Mouse (Mus musculus) ES-E14 (cell line): Measurements from ENCODE around the gene Krt73. TPM values are rescaled to one million over a fixed set of nuclear protein-coding genes. Genes with fewer than 3 reads are reported as not detected.

ENCODE experiments used
- DNase-seq: peaks from one replicate; pipeline ENCODE4 v3.0.0-alpha.2; 2013; ENCODE audit warnings: low read depth, low spot score
- H3K27ac ChIP-seq: 2 replicates; pipeline ENCODE4 v1.5.1; 2012; ENCODE audit warnings: low read depth, mild to moderate bottlenecking, low read length, moderate library complexity, mixed read lengths; ENCODE audit not compliant: poor library complexity, insufficient read depth, severe bottlenecking
- H3K36me3 ChIP-seq: 2 replicates; pipeline ENCODE4 v1.6.1; 2012; ENCODE audit warnings: mild to moderate bottlenecking, low read length, moderate library complexity, mixed read lengths; ENCODE audit not compliant: control insufficient read depth, poor library complexity, insufficient read depth, severe bottlenecking
- H3K4me1 ChIP-seq, 2 experiments: fragments of 150-350 bp in 1 of 2; sonication (generic) in 1 of 2; 2 replicates each; pipeline ENCODE4 v1.6.1; 2012; ENCODE audit warnings: low read length in 2 of 2, mild to moderate bottlenecking in 1 of 2, mixed read lengths in 1 of 2; ENCODE audit not compliant: control insufficient read depth in 2 of 2, insufficient read depth in 2 of 2, poor library complexity in 1 of 2
- H3K4me3 ChIP-seq, 2 experiments: fragments of 150-350 bp in 1 of 2; sonication (generic) in 1 of 2; 2 replicates each; pipeline ENCODE4 v1.5.1; 2012; ENCODE audit warnings: low read length in 2 of 2, low read depth in 1 of 2, mild to moderate bottlenecking in 1 of 2, mixed read lengths in 1 of 2; ENCODE audit not compliant: insufficient read depth in 1 of 2, poor library complexity in 1 of 2, severe bottlenecking in 1 of 2
- H3K9ac ChIP-seq: 2 replicates; pipeline ENCODE4 v1.6.1; 2012; ENCODE audit warnings: low read depth, mild to moderate bottlenecking, low read length, mixed read lengths; ENCODE audit not compliant: poor library complexity, insufficient read depth, severe bottlenecking
- H3K9me3 ChIP-seq: fragments of 150-350 bp; sonication (generic); 2 replicates; pipeline ENCODE4 v1.6.1; 2012; ENCODE audit warnings: low read depth, mild to moderate bottlenecking, low read length; ENCODE audit not compliant: control insufficient read depth, insufficient read depth
- CHD2 ChIP-seq: IDR thresholded peaks from 2 replicates; pipeline ENCODE4 v1.6.1; 2014; ENCODE audit warnings: mild to moderate bottlenecking, low read depth, low read length, inconsistent platforms
- HCFC1 ChIP-seq: IDR thresholded peaks from 2 replicates; pipeline ENCODE4 v1.6.1; 2012; ENCODE audit warnings: low read length, inconsistent platforms, borderline replicate concordance; ENCODE audit not compliant: insufficient read depth
- MAFK ChIP-seq: IDR thresholded peaks from 2 replicates; pipeline ENCODE4 v1.6.1; 2014; ENCODE audit warnings: mild to moderate bottlenecking, low read depth, low read length, inconsistent platforms; ENCODE audit not compliant: insufficient read depth
- ZC3H11A ChIP-seq: IDR thresholded peaks from 2 replicates; pipeline ENCODE4 v1.6.1; 2012; ENCODE audit warnings: low read depth, mild to moderate bottlenecking, inconsistent platforms, low read length, borderline replicate concordance
- ZNF384 ChIP-seq: IDR thresholded peaks from 2 replicates; pipeline ENCODE4 v1.6.1; 2012; ENCODE audit warnings: low read depth, low read length, inconsistent platforms
- in situ Hi-C, 2 experiments: fragments of 600-800 bp; cut with MboI; formaldehyde crosslinking; loops; one replicate each; pipeline ENCODE4 v1.15.1; 2025; ENCODE audit warnings: low sequenced_read_pairs in 2 of 2, inconsistent platforms in 1 of 2; ENCODE audit not compliant: unreplicated experiment in 2 of 2
- total RNA-seq: library from RNA; depleted of rRNA; stranded (reverse); fragments of 300-350 nt; gene quantifications from 2 replicates; pipeline ENCODE4 v1.2.3, GENCODE M21; 2012; rRNA removed

Gene Krt73
- not detected in 2 replicates for total RNA-seq

DNA sequence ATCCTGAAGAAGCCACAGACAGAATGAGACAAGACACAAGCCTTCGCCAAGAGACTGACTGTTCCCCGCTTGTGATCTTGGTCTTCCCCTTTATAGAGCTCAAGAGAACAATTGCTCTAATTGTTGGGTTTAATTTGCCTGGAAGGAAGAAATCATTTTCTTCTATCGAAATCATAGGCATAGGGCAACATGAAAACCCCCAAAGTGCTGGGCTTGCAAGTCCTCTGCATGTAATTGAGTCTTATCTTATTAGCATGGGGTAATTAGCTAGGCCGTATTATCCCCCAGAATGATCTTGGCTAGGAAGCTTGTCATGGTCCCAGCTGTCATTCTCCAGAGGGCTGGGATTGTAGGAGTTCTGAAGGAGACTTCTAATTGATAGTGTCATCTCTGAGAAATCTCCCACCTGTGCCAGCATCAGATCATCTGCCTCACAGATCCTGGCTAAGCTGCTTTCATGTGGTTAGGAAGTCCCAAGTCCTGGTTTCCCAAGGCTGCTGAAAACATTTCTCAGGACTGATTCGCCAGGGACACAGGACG is at the start of gene Krt73:
Gene Krt73 (minus strand): TSS at position 51 of the 540 bp plus-strand sequence.
- no peak for DNase-seq
- Histone ChIP-seq H3K4me3 (no peak within 1 kb of the TSS), H3K9ac (no peak within 1 kb of the TSS), H3K27ac (no peak within 1 kb of the TSS), H3K36me3 (no peaks in the 10 kb centered on the region), H3K4me1 (no peaks in the 10 kb centered on the region), H3K9me3 (no peaks in the 10 kb centered on the region)
- in situ Hi-C loops, result no loop called here
- TF ChIP-seq CHD2 (no peak), ZC3H11A (no peak), ZNF384 (no peak), MAFK (no peak), HCFC1 (no peak)

GRCm38 (mm10) chr15:101850694-101851093 is 48.5 kb upstream of the Krt73 start, which contains the start of gene Krt1:
Gene Krt1, minus strand, starts transcription at chr15:101850794.
- H3K4me3 ChIP-seq, result no peak within 1 kb of the TSS
- no peaks in the 10 kb centered on the region for H3K9me3 ChIP-seq
- in situ Hi-C loops, result no loop called here
- H3K4me1 ChIP-seq, result peaks cover 0 to 7% of the 10 kb centered on the region in 2 experiments; a peak in 1 of 4 replicates
- H3K9ac ChIP-seq, result no peak within 1 kb of the TSS
- TF ChIP-seq MAFK (no peak), CHD2 (no peak), ZC3H11A (no peak), HCFC1 (no peak), ZNF384 (no peak)
- H3K36me3 ChIP-seq, result no peaks in the 10 kb centered on the region
- no peak for DNase-seq
- H3K27ac ChIP-seq, result no peak within 1 kb of the TSS

GRCm38 (mm10) chr15:101845971-101846403 is 43.8 kb upstream of the Krt73 start:
- Histone ChIP-seq H3K4me1 (peaks cover 0 to 1% of the 10 kb centered on the region in 2 experiments; a peak in 1 of 4 replicates), H3K9me3 (no peaks in the 10 kb centered on the region), H3K4me3 (peak overlapping the region; percentile 69 to 74), H3K27ac (no peak overlapping the region), H3K9ac (peak overlapping the region; percentile 71), H3K36me3 (no peaks in the 10 kb centered on the region)
- TF ChIP-seq CHD2 (no peak), ZNF384 (no peak), ZC3H11A (no peak), HCFC1 (no peak), MAFK (no peak)
- DNase-seq, result no peak
- in situ Hi-C loops, result no loop called here

DNA sequence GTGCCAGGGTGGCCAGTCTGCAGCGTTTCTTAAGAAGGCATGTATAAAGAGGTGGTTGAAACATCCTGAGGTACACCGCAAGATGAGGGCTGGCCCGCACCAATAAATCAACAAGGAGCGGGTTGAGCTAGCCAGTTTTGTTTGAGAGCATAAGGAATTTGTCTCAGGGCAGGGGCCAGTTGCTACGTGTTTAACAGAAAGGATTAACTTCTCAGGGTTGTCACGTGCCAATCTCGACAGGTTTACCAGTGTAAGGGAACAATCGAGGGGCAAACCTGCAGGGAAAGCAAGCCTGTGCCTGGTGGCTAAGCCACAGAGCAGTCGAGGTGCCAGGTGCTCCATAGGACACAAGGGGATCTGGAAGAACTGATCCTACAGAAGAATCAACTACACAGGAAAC is 41.0 kb upstream of the Krt73 start:
- in situ Hi-C loops, result no loop called here
- no peak overlapping the region for H3K9ac ChIP-seq
- H3K4me1 ChIP-seq, result peaks cover 0 to 1% of the 10 kb centered on the region in 2 experiments; a peak in 1 of 4 replicates
- H3K4me3 ChIP-seq, result no peak overlapping the region
- H3K36me3 ChIP-seq, result no peaks in the 10 kb centered on the region
- DNase-seq, result no peak
- H3K9me3 ChIP-seq, result no peaks in the 10 kb centered on the region
- no peak for TF ChIP-seq ZC3H11A
- no peak for TF ChIP-seq HCFC1
- TF ChIP-seq MAFK, result no peak
- no peak overlapping the region for H3K27ac ChIP-seq
